Mouse (Mus musculus) liver, embryonic 13.5 days (tissue): ENCODE measurements around the gene Fryl. TPM values are rescaled to one million over a fixed set of nuclear protein-coding genes. Genes with fewer than 3 reads are reported as not detected.

Experiments
- ATAC-seq: fragments of 200-750 bp; cut with Nextera tagmentation; 2 replicates; pipeline ENCODE4 v1.8.0; 2017; ENCODE audit warnings: low read depth, mild to moderate bottlenecking, moderate number of reproducible peaks, moderate library complexity
- DNase-seq: peaks from one replicate; pipeline ENCODE4 v3.0.0; 2022
- H3K27ac ChIP-seq: fragments of 300-500 bp; sonication (generic); 2 replicates; pipeline ENCODE4 v1.5.1; 2015; ENCODE audit warnings: moderate library complexity, mild to moderate bottlenecking, inconsistent platforms
- H3K27me3 ChIP-seq: fragments of 300-500 bp; sonication (generic); 2 replicates; pipeline ENCODE4 v1.6.1; 2015; ENCODE audit warnings: mild to moderate bottlenecking, inconsistent platforms
- H3K36me3 ChIP-seq: fragments of 300-500 bp; sonication (generic); 2 replicates; pipeline ENCODE4 v1.6.1; 2015; ENCODE audit warnings: mild to moderate bottlenecking, inconsistent platforms
- H3K4me1 ChIP-seq: fragments of 300-500 bp; sonication (generic); replicated peaks from 2 replicates; pipeline ENCODE4 v1.6.1; 2015; ENCODE audit warnings: inconsistent platforms
- H3K4me2 ChIP-seq: fragments of 300-500 bp; sonication (generic); 2 replicates; pipeline ENCODE4 v1.6.1; 2015; ENCODE audit warnings: inconsistent platforms, mild to moderate bottlenecking, moderate library complexity
- H3K4me3 ChIP-seq: fragments of 300-500 bp; sonication (generic); replicated peaks from 2 replicates; pipeline ENCODE4 v1.5.1; 2015; ENCODE audit warnings: mild to moderate bottlenecking, inconsistent platforms
- H3K9ac ChIP-seq: fragments of 300-500 bp; sonication (generic); 2 replicates; pipeline ENCODE4 v1.6.1; 2015; ENCODE audit warnings: mild to moderate bottlenecking, inconsistent platforms
- H3K9me3 ChIP-seq: fragments of 300-500 bp; sonication (generic); replicated peaks from 2 replicates; pipeline ENCODE4 v1.6.1; 2016; ENCODE audit warnings: inconsistent platforms
- WGBS: fragments of 180-500 bp; shearing (Covaris S2); methylation state at CpG from one replicate; pipeline ENCODE4 v1.1.7; 2015; ENCODE audit not compliant: insufficient replicate concordance; 5-methylcytosine and 5-hydroxymethylcytosine counted together
- polyA plus RNA-seq: library from polyadenylated mRNA; unstranded; fragments of >200 nt; fragmentation: Nextera tagmentation; extraction: Ambion mirVana; gene quantifications from 2 replicates; pipeline ENCODE4 v1.2.1, GENCODE M21; 2015

Fryl gene
- polyA plus RNA-seq, 1 experiment from 2014 or later, result 44.5 TPM

DNA sequence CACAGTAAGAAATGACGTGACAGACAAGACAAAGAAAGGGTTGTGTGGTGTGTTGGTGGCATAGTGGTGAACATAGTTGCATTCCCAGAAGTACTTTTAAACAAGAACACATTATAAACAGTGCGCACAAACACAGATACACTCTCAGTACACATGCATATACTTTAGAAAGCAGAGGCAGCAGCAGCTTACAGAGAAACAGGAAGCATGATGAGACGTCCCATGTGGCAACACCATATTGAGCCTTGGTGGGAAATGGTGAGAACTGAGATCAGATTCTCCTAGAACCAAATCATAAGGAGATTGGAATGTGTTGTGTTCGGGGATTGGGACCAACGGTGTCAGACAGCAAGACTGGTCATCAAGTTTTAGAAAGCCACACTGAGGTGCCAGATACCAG lies 21.2 kb downstream of the Fryl start:
- Histone ChIP-seq H3K27ac (no peak overlapping the region), H3K4me2 (no peak overlapping the region), H3K9me3 (no peaks in the 10 kb centered on the region), H3K9ac (no peak overlapping the region), H3K36me3 (no peaks in the 10 kb centered on the region), H3K27me3 (no peaks in the 10 kb centered on the region), H3K4me3 (no peak overlapping the region), H3K4me1 (peaks cover 53% of the 10 kb centered on the region)
- DNase-seq (no peak), ATAC-seq (no peak)
- WGBS, result 75% methylated on average over 5 of the region's 5 CpGs

DNA sequence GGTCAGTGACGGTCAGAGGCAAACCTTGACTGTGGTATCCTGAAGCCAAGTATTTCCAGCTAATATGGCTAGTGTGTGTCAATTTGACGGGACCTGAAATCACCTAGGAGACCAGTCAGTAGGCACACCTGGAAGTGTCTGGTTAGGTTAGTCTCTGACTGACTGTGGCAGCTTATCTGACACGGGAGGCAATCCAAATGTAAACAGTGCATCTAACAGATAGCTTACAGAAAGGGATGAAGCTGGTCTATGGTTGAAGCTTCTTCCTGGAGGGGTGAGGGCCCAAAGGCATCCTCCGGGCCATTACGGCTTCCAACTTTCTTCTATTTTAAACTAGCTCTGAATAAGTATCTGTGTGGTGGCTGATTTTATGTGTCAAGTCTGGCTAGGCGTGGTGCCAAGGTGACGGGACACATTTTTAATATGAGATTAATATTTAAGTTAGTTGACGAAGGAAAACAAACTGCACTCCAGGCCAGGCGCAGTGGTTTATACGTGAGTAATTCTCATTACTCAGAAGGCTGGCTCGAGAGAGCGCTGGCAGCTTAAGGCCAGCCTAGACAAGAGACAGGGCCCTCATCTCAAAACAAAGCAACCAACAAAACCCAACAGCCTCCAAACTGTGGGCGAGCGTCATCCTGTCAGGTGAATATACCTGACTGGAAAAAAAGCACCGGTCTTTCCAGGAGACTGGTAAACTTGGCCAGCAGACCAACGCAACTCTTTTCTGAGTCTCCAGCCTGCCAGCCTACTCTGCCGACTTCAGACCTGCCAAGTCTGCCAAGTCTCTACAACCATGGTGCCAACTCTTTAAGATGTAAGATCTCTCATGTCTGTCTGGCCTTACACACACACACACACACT lies 23.2 kb downstream of the Fryl start:
- Histone ChIP-seq H3K4me1 (peaks cover 71% of the 10 kb centered on the region), H3K9me3 (no peaks in the 10 kb centered on the region), H3K4me2 (no peak overlapping the region), H3K27ac (no peak overlapping the region), H3K27me3 (no peaks in the 10 kb centered on the region), H3K36me3 (no peaks in the 10 kb centered on the region), H3K9ac (no peak overlapping the region), H3K4me3 (no peak overlapping the region)
- ATAC-seq (no peak), DNase-seq (no peak)
- 74% methylated on average over 17 of the region's 17 CpGs for WGBS

DNA sequence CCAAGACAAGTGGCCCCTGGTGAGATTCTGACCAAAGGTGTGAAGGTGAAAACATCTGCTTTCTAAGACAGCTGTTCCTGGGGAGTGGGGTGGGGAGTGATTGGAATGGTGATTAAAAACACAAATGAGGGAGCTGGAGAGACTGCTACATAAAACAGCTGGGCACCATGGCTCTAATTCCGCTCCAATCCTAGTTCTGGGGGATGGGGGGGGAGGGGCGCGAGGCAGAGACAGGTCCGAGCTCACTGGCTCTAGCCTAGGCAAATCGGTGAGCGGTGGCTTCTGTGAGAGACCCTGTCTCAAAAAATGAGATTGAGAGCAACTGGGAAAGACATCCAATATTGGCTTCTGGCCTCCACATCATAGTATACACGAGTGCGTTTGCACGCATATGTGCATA lies 24.2 kb downstream of the Fryl start:
- no peak for ATAC-seq
- Histone ChIP-seq H3K27ac (no peak overlapping the region), H3K4me2 (no peak overlapping the region), H3K4me1 (peaks cover 66% of the 10 kb centered on the region), H3K9me3 (no peaks in the 10 kb centered on the region), H3K4me3 (no peak overlapping the region), H3K27me3 (no peaks in the 10 kb centered on the region), H3K9ac (no peak overlapping the region), H3K36me3 (no peaks in the 10 kb centered on the region)
- 46% methylated on average over 9 of the region's 9 CpGs for WGBS
- no peak for DNase-seq

GRCm38 (mm10) chr5:73231835-73232234 lies 24.6 kb downstream of the Fryl start:
- Histone ChIP-seq H3K4me1 (peaks cover 62% of the 10 kb centered on the region), H3K4me3 (no peak overlapping the region), H3K9ac (no peak overlapping the region), H3K36me3 (no peaks in the 10 kb centered on the region), H3K27ac (peak overlapping the region; percentile 14; the same call in 1 of the 2 replicates), H3K9me3 (no peaks in the 10 kb centered on the region), H3K4me2 (no peak overlapping the region), H3K27me3 (no peaks in the 10 kb centered on the region)
- DNase-seq, result no peak
- ATAC-seq, result no peak
- 15% methylated on average over 6 of the region's 6 CpGs for WGBS

DNA sequence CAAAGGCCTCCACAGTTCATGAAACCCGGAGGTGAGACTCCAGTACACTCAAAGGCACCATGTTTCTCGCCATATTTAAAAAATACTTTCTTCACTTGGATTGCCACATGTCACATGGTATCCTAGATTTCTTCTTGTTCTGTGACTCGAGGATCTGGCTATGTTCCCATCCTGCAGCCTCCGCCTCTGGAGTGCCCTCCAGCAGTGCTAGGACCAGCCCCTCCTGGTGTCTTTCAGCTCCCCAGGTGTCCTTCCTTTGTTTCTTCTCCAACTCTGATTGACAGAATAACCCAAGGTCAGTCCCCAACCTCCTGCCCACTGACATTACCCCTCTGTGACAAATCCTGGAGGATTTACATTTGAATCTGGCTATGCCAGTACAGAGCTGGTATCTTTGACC lies 26.2 kb downstream of the Fryl start:
- ATAC-seq (no peak), DNase-seq (no peak)
- no peak overlapping the region for H3K4me2 ChIP-seq
- H3K4me3 ChIP-seq, result no peak overlapping the region
- WGBS, result 68% methylated on average over 4 of the region's 4 CpGs
- H3K9me3 ChIP-seq, result no peaks in the 10 kb centered on the region
- H3K27me3 ChIP-seq, result no peaks in the 10 kb centered on the region
- H3K4me1 ChIP-seq, result peaks cover 59% of the 10 kb centered on the region
- H3K36me3 ChIP-seq, result no peaks in the 10 kb centered on the region
- no peak overlapping the region for H3K27ac ChIP-seq
- H3K9ac ChIP-seq, result 0 out of 2 replicates have a peak overlapping the region, but pooled peaks have one; percentile 4

GRCm38 (mm10) chr5:73229467-73229866 lies 27.0 kb downstream of the Fryl start:
- peaks cover 60% of the 10 kb centered on the region for H3K4me1 ChIP-seq
- no peak overlapping the region for H3K4me3 ChIP-seq
- H3K9ac ChIP-seq, result no peak overlapping the region
- H3K36me3 ChIP-seq, result no peaks in the 10 kb centered on the region
- no peak overlapping the region for H3K4me2 ChIP-seq
- no peaks in the 10 kb centered on the region for H3K9me3 ChIP-seq
- DNase-seq (no peak), ATAC-seq (no peak)
- WGBS, result 57% methylated on average over 6 of the region's 6 CpGs
- no peaks in the 10 kb centered on the region for H3K27me3 ChIP-seq
- H3K27ac ChIP-seq, result no peak overlapping the region

DNA sequence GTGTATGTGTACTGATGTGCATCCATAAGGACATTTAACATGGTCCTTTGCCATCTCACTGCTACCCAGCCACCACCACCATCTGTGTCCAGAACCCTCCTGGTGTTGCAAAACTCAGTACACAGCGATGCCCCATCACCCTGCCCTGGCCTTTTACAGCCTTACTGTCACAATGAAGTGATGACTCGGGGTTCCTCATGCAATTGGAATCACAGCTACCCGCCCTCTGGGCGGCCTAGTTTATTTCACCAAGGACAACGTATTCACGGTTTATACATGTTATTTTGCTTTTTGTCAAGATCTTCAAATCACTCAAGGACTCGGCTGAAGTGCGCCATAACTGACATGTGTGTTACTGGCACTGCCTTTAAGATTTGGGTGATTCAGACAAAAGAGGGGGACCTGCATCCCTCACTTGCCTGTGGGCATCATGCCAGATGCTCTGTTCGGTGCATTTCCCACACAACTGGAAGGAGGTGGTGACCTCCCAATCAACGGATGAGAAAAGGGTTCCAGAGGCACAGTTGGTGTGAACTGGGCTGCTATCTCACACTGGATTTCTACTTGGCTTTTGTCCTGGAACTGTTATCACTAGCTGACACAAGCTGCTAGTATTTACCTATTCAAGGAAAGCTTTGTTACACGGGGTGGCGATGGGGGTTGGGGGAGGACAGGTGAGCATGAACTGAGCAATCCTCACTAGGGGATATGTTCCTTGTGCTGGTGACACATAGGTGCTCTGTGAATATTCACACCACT lies 27.9 kb downstream of the Fryl start:
- Histone ChIP-seq H3K27me3 (no peaks in the 10 kb centered on the region), H3K4me2 (no peak overlapping the region), H3K27ac (no peak overlapping the region), H3K9ac (no peak overlapping the region), H3K4me3 (no peak overlapping the region), H3K9me3 (no peaks in the 10 kb centered on the region), H3K4me1 (peaks cover 53% of the 10 kb centered on the region), H3K36me3 (no peaks in the 10 kb centered on the region)
- ATAC-seq (no peak), DNase-seq (no peak)
- 62% methylated on average over 12 of the region's 12 CpGs for WGBS

- Histone ChIP-seq H3K4me3 (no peak overlapping the region), H3K4me1 (peaks cover 45% of the 10 kb centered on the region), H3K4me2 (no peak overlapping the region), H3K9ac (no peak overlapping the region), H3K9me3 (no peaks in the 10 kb centered on the region), H3K27ac (no peak overlapping the region), H3K27me3 (no peaks in the 10 kb centered on the region), H3K36me3 (no peaks in the 10 kb centered on the region)
- DNase-seq (no peak), ATAC-seq (no peak)
- 76% methylated on average over 11 of the region's 11 CpGs for WGBS
Measured at GRCm38 (mm10) chr5:73227518-73228101, 28.8 kb downstream of the Fryl start.

- no peak for DNase-seq
Measured at GRCm38 (mm10) chr5:73223065-73223464, 33.4 kb downstream of the Fryl start.

GRCm38 (mm10) chr5:73222397-73222796 lies 34.0 kb downstream of the Fryl start:
- ATAC-seq, result no peak

More at GRCm38 (mm10) chr5:73223065-73223464, 33.4 kb downstream of the Fryl start:
- WGBS, result 70% methylated on average over 6 of the region's 6 CpGs
- Histone ChIP-seq H3K36me3 (peaks cover 13% of the 10 kb centered on the region; the same call in 1 of the 2 replicates), H3K4me3 (no peak overlapping the region), H3K4me1 (peaks cover 8% of the 10 kb centered on the region; the same call in 1 of the 2 replicates), H3K27me3 (no peaks in the 10 kb centered on the region), H3K9me3 (no peaks in the 10 kb centered on the region), H3K9ac (no peak overlapping the region), H3K4me2 (no peak overlapping the region), H3K27ac (no peak overlapping the region)
- no peak for ATAC-seq

GRCm38 (mm10) chr5:73221826-73222225 lies 34.6 kb downstream of the Fryl start:
- peaks cover 13% of the 10 kb centered on the region; the same call in 1 of the 2 replicates for H3K36me3 ChIP-seq

More at GRCm38 (mm10) chr5:73222397-73222796, 34.0 kb downstream of the Fryl start:
- Histone ChIP-seq H3K9me3 (no peaks in the 10 kb centered on the region), H3K27me3 (no peaks in the 10 kb centered on the region), H3K27ac (no peak overlapping the region), H3K36me3 (peaks cover 13% of the 10 kb centered on the region; the same call in 1 of the 2 replicates), H3K4me2 (no peak overlapping the region), H3K4me1 (0 out of 2 replicates have a peak, but pooled peaks cover 7% of the 10 kb centered on the region), H3K9ac (no peak overlapping the region), H3K4me3 (no peak overlapping the region)
- 64% methylated on average over 6 of the region's 6 CpGs for WGBS
- DNase-seq, result no peak

More at GRCm38 (mm10) chr5:73221826-73222225, 34.6 kb downstream of the Fryl start:
- 90% methylated on average over 7 of the region's 7 CpGs for WGBS
- 0 out of 2 replicates have a peak, but pooled peaks cover 7% of the 10 kb centered on the region for H3K4me1 ChIP-seq
- H3K27ac ChIP-seq, result no peak overlapping the region
- no peak overlapping the region for H3K4me3 ChIP-seq
- no peak overlapping the region for H3K9ac ChIP-seq
- DNase-seq, result no peak
- no peak overlapping the region for H3K4me2 ChIP-seq
- H3K27me3 ChIP-seq, result no peaks in the 10 kb centered on the region
- no peak for ATAC-seq
- no peaks in the 10 kb centered on the region for H3K9me3 ChIP-seq
